Mouse (Mus musculus) G1E (cell line): Measurements from ENCODE around the gene Ccdc12. TPM values are rescaled to one million over a fixed set of nuclear protein-coding genes. Genes with fewer than 3 reads are reported as not detected.
A peak's percentile ranks its signal among the peaks of the same experiment; 100 is the strongest.

Source experiments
- ATAC-seq: 2 replicates; pipeline ENCODE4 v1.8.0; 2016; ENCODE audit warnings: mild to moderate bottlenecking; ENCODE audit not compliant: insufficient number of reproducible peaks, poor library complexity, low FRiP score, severe bottlenecking; ENCODE audit errors: extremely low read depth
- DNase-seq: peaks from one replicate; pipeline ENCODE4 v3.0.0; 2012; ENCODE audit warnings: low spot score
- H3K27me3 ChIP-seq: 2 replicates; pipeline ENCODE4 v1.6.1; 2012; ENCODE audit warnings: mild to moderate bottlenecking, low read length, inconsistent platforms; ENCODE audit not compliant: insufficient read depth
- H3K36me3 ChIP-seq: replicated peaks from 2 replicates; pipeline ENCODE3; 2012; ENCODE audit warnings: mild to moderate bottlenecking, inconsistent platforms
- H3K4me1 ChIP-seq: 2 replicates; pipeline ENCODE4 v1.6.1; 2012; ENCODE audit warnings: low read depth, low read length, inconsistent platforms, mixed read lengths; ENCODE audit not compliant: insufficient read depth
- H3K4me3 ChIP-seq: 2 replicates; pipeline ENCODE4 v1.5.1; 2012; ENCODE audit warnings: low read depth, mild to moderate bottlenecking, inconsistent platforms, low read length, moderate library complexity, mixed read lengths
- H3K9me3 ChIP-seq: replicated peaks from 2 replicates; pipeline ENCODE4 v1.6.1; 2012; ENCODE audit warnings: inconsistent platforms
- CTCF ChIP-seq: IDR thresholded peaks from 2 replicates; pipeline ENCODE4 v1.5.1; 2012; ENCODE audit warnings: low read depth, low read length, inconsistent platforms, mixed read lengths
- GATA1 ChIP-seq: IDR thresholded peaks from 2 replicates; pipeline ENCODE4 v1.6.1; 2012; ENCODE audit warnings: borderline replicate concordance, low read length, inconsistent platforms, mixed read lengths
- GATA2 ChIP-seq: IDR thresholded peaks from 2 replicates; pipeline ENCODE4 v1.6.1; 2012; ENCODE audit warnings: low read depth, low read length, inconsistent platforms, borderline replicate concordance
- POLR2AphosphoS5 ChIP-seq: IDR thresholded peaks from 2 replicates; pipeline ENCODE4 v1.6.1; 2012; ENCODE audit warnings: low read depth, low read length, inconsistent platforms; ENCODE audit not compliant: insufficient replicate concordance
- TAL1 ChIP-seq: conservative IDR thresholded peaks from 2 replicates; pipeline ENCODE4 v1.6.1; 2012; ENCODE audit warnings: low read depth, low read length, inconsistent platforms, mixed read lengths
- polyA plus RNA-seq: library from polyadenylated mRNA; stranded (reverse); fragments of >175 nt; gene quantifications from 2 replicates; pipeline ENCODE4 v1.2.3, GENCODE M21; 2012
- total RNA-seq, 2 experiments: library from RNA; stranded (forward) in 1 of 2; stranded (reverse) in 1 of 2; fragments of 200-1000 nt in 1 of 2; fragments of >200 nt in 1 of 2; fragmentation: Nextera tagmentation in 1 of 2; gene quantifications; 2 replicates each; pipeline ENCODE4 v1.2.3; 2014 to 2017

Gene Ccdc12
- total and polyA plus RNA-seq, 3 experiments: 36.2 to 331 (median 202) TPM

GRCm38 (mm10) chr9:110632671-110633070 lies 23.6 kb upstream of the Ccdc12 start:
- H3K9me3 ChIP-seq: no peaks in the 10 kb centered on the region
- DNase-seq: no peak
- TF ChIP-seq CTCF (no peak), GATA1 (no peak), POLR2AphosphoS5 (no peak), TAL1 (no peak), GATA2 (no peak)
- no peak for ATAC-seq
- no peak overlapping the region for H3K4me3 ChIP-seq
- H3K36me3 ChIP-seq: peaks cover 100% of the 10 kb centered on the region
- no peaks in the 10 kb centered on the region for H3K27me3 ChIP-seq
- peaks cover 6% of the 10 kb centered on the region for H3K4me1 ChIP-seq

GRCm38 (mm10) chr9:110633882-110634281 lies 22.4 kb upstream of the Ccdc12 start:
- Histone ChIP-seq H3K4me3 (no peak overlapping the region), H3K36me3 (peaks cover 100% of the 10 kb centered on the region), H3K9me3 (no peaks in the 10 kb centered on the region), H3K4me1 (peaks cover 6% of the 10 kb centered on the region), H3K27me3 (no peaks in the 10 kb centered on the region)
- no peak for DNase-seq
- no peak for ATAC-seq
- TF ChIP-seq GATA1 (no peak), CTCF (no peak), POLR2AphosphoS5 (no peak), GATA2 (no peak), TAL1 (no peak)

- TF ChIP-seq TAL1 (no peak), POLR2AphosphoS5 (no peak), CTCF (peak; percentile 84)
- Histone ChIP-seq H3K36me3 (peaks cover 100% of the 10 kb centered on the region), H3K4me3 (no peak overlapping the region), H3K27me3 (no peaks in the 10 kb centered on the region), H3K4me1 (peaks cover 10% of the 10 kb centered on the region), H3K9me3 (no peaks in the 10 kb centered on the region)
- no peak for ATAC-seq
- peak; percentile 84 for DNase-seq
These were observed 21.1 kb upstream of the Ccdc12 start for GRCm38 (mm10) chr9:110635225-110635624.

GRCm38 (mm10) chr9:110638611-110639021 lies 17.7 kb upstream of the Ccdc12 start:
- peaks cover 100% of the 10 kb centered on the region for H3K36me3 ChIP-seq
- H3K4me1 ChIP-seq: peaks cover 17% of the 10 kb centered on the region
- DNase-seq (no peak), ATAC-seq (no peak)
- no peaks in the 10 kb centered on the region for H3K27me3 ChIP-seq
- no peak overlapping the region for H3K4me3 ChIP-seq
- no peaks in the 10 kb centered on the region for H3K9me3 ChIP-seq
- no peak for TF ChIP-seq TAL1
- TF ChIP-seq GATA1: no peak
- TF ChIP-seq POLR2AphosphoS5: no peak

- ATAC-seq: no peak
- H3K9me3 ChIP-seq: no peaks in the 10 kb centered on the region
These were observed 15.3 kb upstream of the Ccdc12 start for GRCm38 (mm10) chr9:110641006-110641405.

GRCm38 (mm10) chr9:110642812-110643524 lies 13.3 kb upstream of the Ccdc12 start:
- ATAC-seq (no peak), DNase-seq (no peak)
- H3K4me3 ChIP-seq: no peak overlapping the region
- no peak for TF ChIP-seq TAL1
- no peak for TF ChIP-seq GATA1
- TF ChIP-seq POLR2AphosphoS5: no peak
- TF ChIP-seq CTCF: no peak
- TF ChIP-seq GATA2: no peak
- no peaks in the 10 kb centered on the region for H3K9me3 ChIP-seq
- peaks cover 95% of the 10 kb centered on the region for H3K36me3 ChIP-seq
- H3K4me1 ChIP-seq: peaks cover 49% of the 10 kb centered on the region
- H3K27me3 ChIP-seq: no peaks in the 10 kb centered on the region

More at GRCm38 (mm10) chr9:110641006-110641405, 15.3 kb upstream of the Ccdc12 start:
- no peak for DNase-seq
- Histone ChIP-seq H3K4me1 (peaks cover 35% of the 10 kb centered on the region), H3K27me3 (no peaks in the 10 kb centered on the region), H3K36me3 (peaks cover 95% of the 10 kb centered on the region), H3K4me3 (no peak overlapping the region)
- TF ChIP-seq GATA1 (no peak), CTCF (no peak), GATA2 (no peak), TAL1 (no peak)

- Histone ChIP-seq H3K27me3 (no peaks in the 10 kb centered on the region), H3K9me3 (no peaks in the 10 kb centered on the region), H3K4me1 (peaks cover 58% of the 10 kb centered on the region), H3K36me3 (peaks cover 95% of the 10 kb centered on the region), H3K4me3 (no peak overlapping the region)
- ATAC-seq (no peak), DNase-seq (no peak)
- TF ChIP-seq POLR2AphosphoS5: no peak
- TF ChIP-seq GATA1: no peak
- no peak for TF ChIP-seq CTCF
- no peak for TF ChIP-seq TAL1
- no peak for TF ChIP-seq GATA2
These were observed 12.5 kb upstream of the Ccdc12 start for GRCm38 (mm10) chr9:110643787-110644186.
